Mouse (Mus musculus): ENCODE results near the gene Mc1r. TPM values are rescaled to one million over a fixed set of nuclear protein-coding genes. Genes with fewer than 3 reads are reported as not detected.

The Mc1r gene
- polyA plus RNA-seq (2015; fragmentation: Nextera tagmentation; extraction: Ambion mirVana): not detected in 2 replicates

DNA sequence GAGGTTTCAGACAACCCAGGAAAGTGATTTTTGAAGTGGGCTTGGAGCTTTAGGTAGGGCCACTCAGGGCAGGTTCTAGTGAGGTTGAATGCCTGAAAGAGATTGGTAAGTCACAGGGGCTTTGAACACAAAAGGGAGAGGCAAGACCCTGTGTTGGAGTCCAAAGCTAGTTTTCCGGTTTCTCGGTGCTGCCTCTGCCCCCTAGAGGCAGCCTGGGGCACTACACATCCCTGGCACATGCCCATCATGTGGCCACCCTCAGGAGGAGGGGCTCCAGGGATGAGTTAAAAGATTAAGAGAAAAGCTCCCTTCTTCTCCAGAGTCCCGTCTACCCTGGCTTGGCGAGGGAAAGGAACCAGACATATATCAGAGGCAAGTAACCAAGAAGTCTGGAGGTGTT lies at the start of gene Mc1r:
TSS of gene Mc1r (plus strand) at position 322 of the 400 bp plus-strand sequence.
- no peak within 1 kb of the TSS for H3K4me3 ChIP-seq
- peaks cover 12% of the 10 kb centered on the region for H3K36me3 ChIP-seq
- no peak for ATAC-seq (ENCODE audit: borderline replicate concordance, extremely low read depth, low FRiP score, low TSS enrichment)
- peaks cover 9% of the 10 kb centered on the region; the same call in 1 of the 2 replicates for H3K4me1 ChIP-seq
- no peak within 1 kb of the TSS for H3K4me2 ChIP-seq
- H3K27me3 ChIP-seq: peaks cover 42% of the 10 kb centered on the region
- H3K9me3 ChIP-seq: no peaks in the 10 kb centered on the region
- 4% methylated on average over 4 of the region's 4 CpGs for WGBS
- no peak within 1 kb of the TSS for H3K9ac ChIP-seq
- H3K27ac ChIP-seq: no peak within 1 kb of the TSS

- Histone ChIP-seq H3K4me3 (no peak overlapping the region), H3K27me3 (no peaks in the 10 kb centered on the region), H3K4me2 (no peak overlapping the region), H3K9ac (no peak overlapping the region), H3K9me3 (no peaks in the 10 kb centered on the region), H3K36me3 (no peaks in the 10 kb centered on the region), H3K27ac (no peak overlapping the region), H3K4me1 (no peaks in the 10 kb centered on the region)
- 43% methylated on average over 12 of the region's 12 CpGs for WGBS
- peak; percentile 17; the same call in 1 of the 2 replicates for ATAC-seq (ENCODE audit: borderline replicate concordance, extremely low read depth, low FRiP score, low TSS enrichment)
These were observed 45.7 kb upstream of the Mc1r start for GRCm38 (mm10) chr8:123361082-123361739.

DNA sequence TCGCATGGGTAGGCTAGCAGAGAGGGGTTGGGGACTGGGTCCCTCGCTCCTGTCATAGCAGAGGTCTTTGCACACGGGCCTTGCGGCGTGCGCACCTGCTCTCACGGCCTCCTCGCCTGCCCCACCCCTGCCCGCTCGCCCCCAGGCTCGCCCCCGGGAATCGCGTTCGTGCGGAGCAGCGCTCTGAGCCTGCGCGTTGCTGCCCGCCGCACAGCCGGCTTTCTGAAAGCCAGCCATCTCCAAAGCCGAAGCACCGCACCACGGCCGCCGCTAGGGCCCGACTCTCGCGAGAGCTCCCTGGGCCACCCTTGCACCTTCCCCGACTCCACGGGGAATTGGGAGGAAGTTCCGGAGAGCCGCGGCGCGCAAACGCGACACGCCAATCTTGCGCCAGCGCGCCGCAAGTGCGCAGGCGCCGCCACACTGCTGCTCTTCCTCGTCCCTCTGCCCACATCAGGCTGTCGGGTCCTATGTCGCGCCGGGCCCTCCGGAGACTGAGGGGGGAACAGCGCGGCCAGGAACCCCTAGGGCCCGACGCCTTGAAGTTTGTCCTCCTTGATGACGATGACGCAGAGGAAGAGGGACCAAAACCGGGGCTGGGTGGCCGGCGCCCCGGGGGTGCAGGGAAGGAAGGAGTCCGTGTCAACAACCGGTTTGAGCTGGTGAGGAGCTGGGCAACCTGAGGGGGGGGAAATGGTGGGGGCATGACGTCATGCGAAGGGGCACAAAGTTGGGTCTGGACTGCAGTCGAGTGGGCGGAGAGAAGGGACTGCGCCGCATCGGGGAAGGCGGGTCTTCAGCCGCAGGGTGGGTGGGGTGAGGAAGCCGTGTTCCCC lies 33.3 kb upstream of the Mc1r start, which contains the start of gene Tcf25:
TSS of gene Tcf25 (plus strand) at position 351 of the 836 bp plus-strand sequence.
- peak; percentile 91 for ATAC-seq (ENCODE audit: borderline replicate concordance, extremely low read depth, low FRiP score, low TSS enrichment)
- peaks cover 18% of the 10 kb centered on the region for H3K4me1 ChIP-seq
- H3K27ac ChIP-seq: peak within 1 kb of the TSS; percentile 98
- H3K4me3 ChIP-seq: peak within 1 kb of the TSS; percentile 91
- WGBS: under 1% methylated on average over 68 of the region's 75 CpGs
- no peaks in the 10 kb centered on the region for H3K9me3 ChIP-seq
- no peaks in the 10 kb centered on the region for H3K27me3 ChIP-seq
- peak within 1 kb of the TSS; percentile 90 for H3K9ac ChIP-seq
- peak within 1 kb of the TSS; percentile 87 for H3K4me2 ChIP-seq
- H3K36me3 ChIP-seq: 0 out of 2 replicates have a peak, but pooled peaks cover 6% of the 10 kb centered on the region

- Histone ChIP-seq H3K36me3 (0 out of 2 replicates have a peak, but pooled peaks cover 6% of the 10 kb centered on the region), H3K9ac (peak overlapping the region; percentile 90), H3K27me3 (no peaks in the 10 kb centered on the region), H3K27ac (peak overlapping the region; percentile 98), H3K4me2 (peak overlapping the region; percentile 87), H3K4me3 (peak overlapping the region; percentile 91), H3K9me3 (no peaks in the 10 kb centered on the region), H3K4me1 (peaks cover 18% of the 10 kb centered on the region)
- ATAC-seq (ENCODE audit: borderline replicate concordance, extremely low read depth, low FRiP score, low TSS enrichment): peak; percentile 87
- under 1% methylated on average over 20 of the region's 20 CpGs for whole genome bisulfite sequencing
These were observed 32.7 kb upstream of the Mc1r start for GRCm38 (mm10) chr8:123374239-123374578.

DNA sequence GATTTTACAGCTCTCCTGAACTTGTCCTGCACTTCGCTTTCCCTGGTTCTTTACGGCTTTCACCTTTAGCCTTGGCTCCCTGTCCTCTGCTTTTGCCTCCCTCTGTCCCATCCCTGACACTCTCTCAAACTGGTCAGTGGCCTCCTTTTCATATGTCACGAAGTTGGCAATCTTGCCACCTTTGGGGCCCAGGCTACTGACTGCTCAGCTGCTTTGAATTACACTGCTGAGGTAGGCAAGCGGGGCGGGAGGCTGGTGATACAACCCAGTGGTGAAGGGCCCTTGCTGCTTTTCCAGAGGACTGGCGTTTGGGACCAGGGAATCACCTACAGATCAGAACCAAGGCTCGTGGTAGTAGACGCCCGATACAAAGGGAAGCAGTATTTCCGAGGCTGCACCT lies 31.2 kb upstream of the Mc1r start:
- H3K9ac ChIP-seq: no peak overlapping the region
- no peaks in the 10 kb centered on the region for H3K9me3 ChIP-seq
- H3K4me3 ChIP-seq: no peak overlapping the region
- no peak overlapping the region for H3K4me2 ChIP-seq
- no peak overlapping the region for H3K27ac ChIP-seq
- 0 out of 2 replicates have a peak, but pooled peaks cover 6% of the 10 kb centered on the region for H3K36me3 ChIP-seq
- peaks cover 18% of the 10 kb centered on the region for H3K4me1 ChIP-seq
- no peaks in the 10 kb centered on the region for H3K27me3 ChIP-seq
- WGBS: 85% methylated on average over 10 of the region's 10 CpGs
- no peak for ATAC-seq (ENCODE audit: borderline replicate concordance, extremely low read depth, low FRiP score, low TSS enrichment)

- 76% methylated on average over 8 of the region's 8 CpGs for WGBS
- ATAC-seq (ENCODE audit: borderline replicate concordance, extremely low read depth, low FRiP score, low TSS enrichment): no peak
- no peaks in the 10 kb centered on the region for H3K9me3 ChIP-seq
- H3K4me2 ChIP-seq: no peak overlapping the region
- H3K27me3 ChIP-seq: no peaks in the 10 kb centered on the region
- H3K4me1 ChIP-seq: peaks cover 18% of the 10 kb centered on the region
- 0 out of 2 replicates have a peak, but pooled peaks cover 8% of the 10 kb centered on the region for H3K36me3 ChIP-seq
- no peak overlapping the region for H3K9ac ChIP-seq
- H3K27ac ChIP-seq: no peak overlapping the region
- H3K4me3 ChIP-seq: no peak overlapping the region
These were observed 30.8 kb upstream of the Mc1r start for GRCm38 (mm10) chr8:123376106-123376505.

- no peak for ATAC-seq (ENCODE audit: borderline replicate concordance, extremely low read depth, low FRiP score, low TSS enrichment)
- no peak overlapping the region for H3K4me2 ChIP-seq
These were observed 25.2 kb upstream of the Mc1r start for GRCm38 (mm10) chr8:123381711-123382110.

GRCm38 (mm10) chr8:123382516-123382915 lies 24.4 kb upstream of the Mc1r start:
- H3K4me2 ChIP-seq: no peak overlapping the region
- H3K9me3 ChIP-seq: no peaks in the 10 kb centered on the region
- WGBS: 83% methylated on average over 8 of the region's 8 CpGs
- no peak for ATAC-seq (ENCODE audit: borderline replicate concordance, extremely low read depth, low FRiP score, low TSS enrichment)
- H3K9ac ChIP-seq: no peak overlapping the region
- no peak overlapping the region for H3K4me3 ChIP-seq
- no peaks in the 10 kb centered on the region for H3K27me3 ChIP-seq
- H3K4me1 ChIP-seq: no peaks in the 10 kb centered on the region
- no peak overlapping the region for H3K27ac ChIP-seq
- H3K36me3 ChIP-seq: peaks cover 64% of the 10 kb centered on the region

More at GRCm38 (mm10) chr8:123381711-123382110, 25.2 kb upstream of the Mc1r start:
- Histone ChIP-seq H3K9me3 (no peaks in the 10 kb centered on the region), H3K9ac (no peak overlapping the region), H3K27ac (no peak overlapping the region), H3K4me3 (no peak overlapping the region), H3K27me3 (no peaks in the 10 kb centered on the region), H3K36me3 (peaks cover 56% of the 10 kb centered on the region), H3K4me1 (no peaks in the 10 kb centered on the region)
- WGBS: 90% methylated on average over 4 of the region's 4 CpGs

GRCm38 (mm10) chr8:123384883-123385540 lies 21.9 kb upstream of the Mc1r start:
- 62% methylated on average over 9 of the region's 9 CpGs for WGBS
- Histone ChIP-seq H3K9me3 (no peaks in the 10 kb centered on the region), H3K27me3 (no peaks in the 10 kb centered on the region), H3K27ac (no peak overlapping the region), H3K4me1 (no peaks in the 10 kb centered on the region), H3K4me2 (no peak overlapping the region), H3K36me3 (peaks cover 81% of the 10 kb centered on the region), H3K9ac (no peak overlapping the region), H3K4me3 (no peak overlapping the region)
- no peak for ATAC-seq (ENCODE audit: borderline replicate concordance, extremely low read depth, low FRiP score, low TSS enrichment)

- WGBS: 65% methylated on average over 3 of the region's 3 CpGs
- Histone ChIP-seq H3K9ac (no peak overlapping the region), H3K4me3 (no peak overlapping the region), H3K27ac (no peak overlapping the region), H3K4me2 (no peak overlapping the region), H3K27me3 (no peaks in the 10 kb centered on the region), H3K4me1 (no peaks in the 10 kb centered on the region), H3K36me3 (peaks cover 94% of the 10 kb centered on the region), H3K9me3 (no peaks in the 10 kb centered on the region)
- no peak for ATAC-seq (ENCODE audit: borderline replicate concordance, extremely low read depth, low FRiP score, low TSS enrichment)
These were observed 19.9 kb upstream of the Mc1r start for GRCm38 (mm10) chr8:123387041-123387440.

DNA sequence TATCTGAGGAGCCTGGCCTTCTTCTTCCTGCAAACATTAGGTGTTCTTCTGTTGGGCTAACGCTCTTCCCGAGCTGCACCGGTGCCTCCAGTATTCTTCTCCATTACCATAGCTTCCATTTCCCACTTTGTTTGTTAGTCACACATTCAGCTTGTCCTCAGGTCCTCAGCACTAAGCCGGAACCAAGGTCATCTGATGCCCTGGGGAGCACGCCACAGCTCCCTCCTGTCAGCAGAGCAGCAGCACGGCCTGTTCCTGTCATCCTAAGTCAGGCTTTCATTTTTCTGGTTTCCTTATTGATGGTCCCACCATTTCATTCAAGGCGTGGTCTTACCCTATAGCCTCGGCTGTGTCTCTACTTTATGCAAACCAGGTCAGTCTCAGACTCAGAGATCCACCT lies 19.1 kb upstream of the Mc1r start:
- H3K27ac ChIP-seq: no peak overlapping the region
- no peaks in the 10 kb centered on the region for H3K9me3 ChIP-seq
- peaks cover 94% of the 10 kb centered on the region for H3K36me3 ChIP-seq
- no peaks in the 10 kb centered on the region for H3K4me1 ChIP-seq
- no peak overlapping the region for H3K4me2 ChIP-seq
- H3K4me3 ChIP-seq: no peak overlapping the region
- H3K27me3 ChIP-seq: no peaks in the 10 kb centered on the region
- 92% methylated on average over 8 of the region's 8 CpGs for WGBS
- ATAC-seq (ENCODE audit: borderline replicate concordance, extremely low read depth, low FRiP score, low TSS enrichment): no peak
- no peak overlapping the region for H3K9ac ChIP-seq
